Mouse (Mus musculus) heart, adult 2 months (tissue): Measurements from ENCODE around the gene Rgl3.

Source experiments
- CTCF ChIP-seq: fragments of 200-600 bp; IDR thresholded peaks from 2 replicates; pipeline ENCODE4 v1.8.1; 2022; ENCODE audit warnings: antibody characterized with exemption, mild to moderate bottlenecking, moderate library complexity
- EP300 ChIP-seq: fragments of 200-500 bp; IDR thresholded peaks from 2 replicates; pipeline ENCODE4 v1.6.1; 2011; ENCODE audit warnings: low read depth, low read length, control low read depth; ENCODE audit not compliant: insufficient read depth
- POLR2A ChIP-seq: fragments of 200-500 bp; IDR thresholded peaks from 2 replicates; pipeline ENCODE4 v1.6.1; 2011; ENCODE audit warnings: mild to moderate bottlenecking, low read depth, low read length, control low read depth; ENCODE audit not compliant: insufficient read depth

- TF ChIP-seq POLR2A = no peak
- TF ChIP-seq CTCF = no peak
- TF ChIP-seq EP300 = no peak
Observed at GRCm38 (mm10) chr9:22012731-22013130, 23.5 kb upstream of the Rgl3 start.
